Mouse (Mus musculus): ENCODE data around the gene Atxn1. TPM values are rescaled to one million over a fixed set of nuclear protein-coding genes. Genes with fewer than 3 reads are reported as not detected.

The Atxn1 gene
- polyA plus RNA-seq, 1 experiment from 2014 or later: 5.3 TPM

DNA sequence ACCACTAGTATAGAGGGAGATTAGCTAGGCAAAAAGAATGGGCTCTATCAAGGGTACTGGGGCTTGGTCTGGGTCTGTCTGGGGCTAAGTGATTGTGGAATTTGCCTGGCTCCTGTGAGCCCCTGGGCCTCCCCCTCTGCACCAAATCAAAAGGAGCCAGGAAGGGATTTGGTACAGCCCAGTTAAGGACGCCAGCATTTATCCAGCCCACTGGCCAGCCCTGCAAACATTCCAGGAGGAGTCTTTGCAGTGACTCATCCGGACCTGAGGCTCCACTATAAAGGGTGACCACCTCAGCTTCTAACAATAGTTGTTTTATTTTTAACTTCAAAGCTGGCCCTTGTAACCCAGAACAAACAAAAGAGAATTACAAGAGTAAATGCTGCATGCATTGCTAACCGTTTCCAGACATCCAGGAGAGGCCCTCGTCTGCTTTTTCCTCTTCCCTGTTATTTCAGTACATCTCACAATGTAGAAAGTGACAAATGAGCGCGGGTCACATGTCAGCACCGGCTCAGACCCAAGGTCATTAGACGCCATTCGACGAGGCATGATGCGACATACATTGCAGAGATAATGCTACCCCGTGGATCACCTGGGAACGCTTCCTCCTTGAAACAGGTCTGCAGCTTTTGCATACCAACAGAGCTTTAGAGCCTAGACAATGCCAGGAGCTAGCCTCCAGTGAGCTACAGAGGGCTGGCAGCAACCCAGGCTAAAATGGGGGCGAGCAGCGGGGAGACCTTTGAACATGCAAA is 144.2 kb downstream of the Atxn1 start:
- H3K9ac ChIP-seq (ENCODE audit: low read depth, low read length): no peak overlapping the region
- no peaks in the 10 kb centered on the region for H3K36me3 ChIP-seq (ENCODE audit: control insufficient read depth, insufficient read depth, low read length)
- H3K4me1 ChIP-seq (ENCODE audit: control insufficient read depth, insufficient read depth, low read length): no peaks in the 10 kb centered on the region
- no peak overlapping the region for H3K27ac ChIP-seq (ENCODE audit: low read length)
- H3K27me3 ChIP-seq (replicated peaks; ENCODE audit: control insufficient read depth, insufficient read depth, low read length): no peaks in the 10 kb centered on the region
- 41% methylated on average over 15 of the region's 15 CpGs for WGBS
- peak; percentile 46; the same call in 1 of the 2 replicates for ATAC-seq
- H3K9me3 ChIP-seq (ENCODE audit: control insufficient read depth, low read length): no peaks in the 10 kb centered on the region
- no peak overlapping the region for H3K4me3 ChIP-seq (ENCODE audit: low read length)
- no peak overlapping the region for H3K4me2 ChIP-seq (ENCODE audit: low read depth, low read length)

DNA sequence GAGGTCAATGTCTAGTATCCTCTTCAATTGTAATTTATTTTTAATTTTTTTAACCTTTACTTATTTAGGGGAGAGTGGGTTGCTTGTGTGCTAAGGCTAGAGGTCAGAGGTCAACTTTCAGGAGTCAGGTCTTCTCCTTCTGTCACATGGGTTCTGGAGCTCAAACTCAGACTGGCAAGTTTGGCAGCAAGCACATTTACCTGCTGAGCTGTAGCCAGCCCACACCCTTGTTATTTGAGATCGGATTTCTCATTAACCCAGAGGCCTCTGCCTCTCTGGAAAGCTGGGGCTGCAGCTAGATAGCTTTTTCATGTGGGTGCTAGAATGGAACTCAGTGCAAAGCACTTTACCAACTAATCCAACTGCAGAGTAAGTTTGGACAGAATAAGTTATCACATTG is 148.1 kb downstream of the Atxn1 start:
- ATAC-seq: no peak; the same call in 1 of the 2 replicates
- Histone ChIP-seq H3K36me3 (ENCODE audit: control insufficient read depth, insufficient read depth, low read length) (no peaks in the 10 kb centered on the region), H3K4me1 (ENCODE audit: control insufficient read depth, insufficient read depth, low read length) (no peaks in the 10 kb centered on the region), H3K9ac (ENCODE audit: low read depth, low read length) (no peak overlapping the region), H3K27ac (ENCODE audit: low read length) (no peak overlapping the region), H3K4me3 (ENCODE audit: low read length) (no peak overlapping the region), H3K9me3 (ENCODE audit: control insufficient read depth, low read length) (no peaks in the 10 kb centered on the region), H3K27me3 (replicated peaks; ENCODE audit: control insufficient read depth, insufficient read depth, low read length) (no peaks in the 10 kb centered on the region), H3K4me2 (ENCODE audit: low read depth, low read length) (no peak overlapping the region)
- 46% methylated on average over 1 of the region's 1 CpGs for WGBS

DNA sequence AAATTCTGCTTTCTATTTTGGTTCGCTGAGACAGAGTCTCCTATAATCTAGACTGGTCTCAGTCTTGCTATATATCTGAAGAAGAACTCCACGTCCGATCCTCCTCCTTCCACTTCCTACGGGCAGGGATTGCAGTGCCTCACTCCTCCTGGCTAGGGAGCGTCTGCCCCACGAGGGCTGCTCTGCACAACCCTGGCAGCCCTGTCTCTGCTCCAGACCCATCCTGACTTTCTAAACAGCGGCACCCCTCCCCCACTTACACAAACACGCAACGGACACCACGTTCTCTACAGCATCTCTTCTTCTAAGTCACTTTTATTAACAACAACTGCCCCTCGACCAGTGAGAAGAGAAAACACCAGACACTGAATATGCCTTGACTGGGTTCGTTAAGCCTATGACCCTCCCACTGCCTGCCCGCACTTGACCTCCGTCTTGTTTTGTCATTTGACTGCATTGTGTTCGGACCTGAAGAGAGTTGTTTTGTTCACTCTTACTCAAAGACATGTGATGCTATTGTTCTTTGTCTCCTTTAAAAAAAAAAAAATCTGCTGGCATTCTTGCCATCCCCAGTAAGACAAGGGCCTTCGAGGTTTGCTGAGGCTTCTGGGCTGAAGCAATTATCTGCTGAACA is 154.9 kb downstream of the Atxn1 start:
- H3K36me3 ChIP-seq (ENCODE audit: control insufficient read depth, insufficient read depth, low read length): no peaks in the 10 kb centered on the region
- no peak overlapping the region for H3K4me3 ChIP-seq (ENCODE audit: low read length)
- H3K9ac ChIP-seq (ENCODE audit: low read depth, low read length): 0 out of 2 replicates have a peak overlapping the region, but pooled peaks have one; percentile 8
- 40% methylated on average over 16 of the region's 16 CpGs for WGBS
- H3K9me3 ChIP-seq (ENCODE audit: control insufficient read depth, low read length): no peaks in the 10 kb centered on the region
- H3K27ac ChIP-seq (ENCODE audit: low read length): no peak overlapping the region
- no peak for ATAC-seq
- H3K27me3 ChIP-seq (replicated peaks; ENCODE audit: control insufficient read depth, insufficient read depth, low read length): no peaks in the 10 kb centered on the region
- peaks cover 4% of the 10 kb centered on the region; the same call in 1 of the 2 replicates for H3K4me1 ChIP-seq (ENCODE audit: control insufficient read depth, insufficient read depth, low read length)
- no peak overlapping the region for H3K4me2 ChIP-seq (ENCODE audit: low read depth, low read length)

DNA sequence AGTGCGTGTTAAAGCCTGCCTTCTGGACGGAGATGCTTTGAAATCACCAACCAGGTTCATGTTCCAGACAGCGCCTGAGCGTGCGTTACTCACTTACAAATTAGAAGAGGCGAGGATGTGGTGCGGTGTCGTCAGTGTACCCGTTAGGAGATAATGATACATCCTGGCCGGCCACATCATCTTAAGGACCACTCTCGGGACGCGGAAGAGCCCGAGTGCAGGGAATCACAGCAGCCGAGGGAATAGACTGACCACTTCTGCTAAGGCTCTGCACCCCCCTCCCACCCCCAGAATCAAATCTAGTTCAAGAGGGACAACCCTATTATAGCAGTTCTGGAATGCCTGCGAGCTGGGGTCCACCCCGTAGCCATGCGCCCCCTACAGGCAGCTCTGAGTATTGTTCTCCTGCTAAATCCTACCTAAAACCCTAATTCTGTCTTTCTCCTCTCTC is 157.2 kb downstream of the Atxn1 start:
- ATAC-seq: no peak
- Histone ChIP-seq H3K9ac (ENCODE audit: low read depth, low read length) (no peak overlapping the region), H3K4me1 (ENCODE audit: control insufficient read depth, insufficient read depth, low read length) (peaks cover 4% of the 10 kb centered on the region; the same call in 1 of the 2 replicates), H3K4me2 (ENCODE audit: low read depth, low read length) (no peak overlapping the region), H3K27ac (ENCODE audit: low read length) (no peak overlapping the region), H3K9me3 (ENCODE audit: control insufficient read depth, low read length) (no peaks in the 10 kb centered on the region), H3K27me3 (replicated peaks; ENCODE audit: control insufficient read depth, insufficient read depth, low read length) (no peaks in the 10 kb centered on the region), H3K36me3 (ENCODE audit: control insufficient read depth, insufficient read depth, low read length) (no peaks in the 10 kb centered on the region), H3K4me3 (ENCODE audit: low read length) (no peak overlapping the region)
- 56% methylated on average over 18 of the region's 18 CpGs for WGBS

DNA sequence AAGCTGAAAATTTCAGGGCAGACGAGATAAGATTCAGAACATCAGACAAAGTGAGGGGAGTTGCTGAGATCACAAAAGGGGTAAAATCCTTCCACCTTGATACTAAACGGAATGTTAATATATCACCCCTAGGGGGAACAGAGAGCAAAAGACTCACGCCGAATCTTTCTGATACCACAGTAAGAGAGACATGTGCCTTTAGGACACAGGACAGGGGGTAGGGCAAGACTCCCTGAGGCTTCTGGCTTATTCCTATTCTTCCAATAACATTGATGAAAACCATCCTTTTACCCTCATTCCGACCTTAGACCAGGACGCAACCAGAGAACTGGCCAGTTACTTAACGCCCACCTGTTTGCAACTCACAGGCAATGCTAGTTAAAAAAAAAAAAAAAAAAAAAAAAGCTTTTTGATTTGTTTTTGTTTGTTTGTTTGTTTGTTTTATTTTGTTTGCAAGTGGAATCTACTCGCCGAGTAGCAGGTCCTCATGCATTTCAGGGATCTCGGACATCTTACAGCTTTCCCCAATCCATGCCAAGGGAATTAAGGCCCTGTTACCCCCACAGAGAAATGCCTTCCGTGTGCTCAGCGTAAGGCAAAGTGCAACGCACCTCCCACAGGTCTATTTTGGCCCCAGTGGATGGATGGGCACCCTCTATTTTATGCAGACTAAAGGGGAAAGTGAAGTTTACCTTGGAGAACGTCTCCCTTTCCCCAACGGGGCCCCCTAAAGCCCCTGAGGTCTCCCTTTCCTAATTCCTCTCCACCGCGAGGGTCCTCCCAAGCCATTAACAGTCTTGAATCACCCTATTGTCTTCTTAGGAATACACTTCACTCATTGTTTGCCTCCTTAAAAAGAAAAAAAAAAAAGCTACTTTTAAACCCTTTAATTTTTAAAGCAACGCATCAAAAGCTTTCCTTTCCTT is 157.9 kb downstream of the Atxn1 start:
- Histone ChIP-seq H3K9ac (ENCODE audit: low read depth, low read length) (no peak overlapping the region), H3K9me3 (ENCODE audit: control insufficient read depth, low read length) (no peaks in the 10 kb centered on the region), H3K27ac (ENCODE audit: low read length) (no peak overlapping the region), H3K4me3 (ENCODE audit: low read length) (no peak overlapping the region), H3K27me3 (replicated peaks; ENCODE audit: control insufficient read depth, insufficient read depth, low read length) (no peaks in the 10 kb centered on the region), H3K36me3 (ENCODE audit: control insufficient read depth, insufficient read depth, low read length) (no peaks in the 10 kb centered on the region), H3K4me2 (ENCODE audit: low read depth, low read length) (no peak overlapping the region), H3K4me1 (ENCODE audit: control insufficient read depth, insufficient read depth, low read length) (peaks cover 4% of the 10 kb centered on the region; the same call in 1 of the 2 replicates)
- WGBS: 64% methylated on average over 18 of the region's 18 CpGs
- no peak for ATAC-seq

DNA sequence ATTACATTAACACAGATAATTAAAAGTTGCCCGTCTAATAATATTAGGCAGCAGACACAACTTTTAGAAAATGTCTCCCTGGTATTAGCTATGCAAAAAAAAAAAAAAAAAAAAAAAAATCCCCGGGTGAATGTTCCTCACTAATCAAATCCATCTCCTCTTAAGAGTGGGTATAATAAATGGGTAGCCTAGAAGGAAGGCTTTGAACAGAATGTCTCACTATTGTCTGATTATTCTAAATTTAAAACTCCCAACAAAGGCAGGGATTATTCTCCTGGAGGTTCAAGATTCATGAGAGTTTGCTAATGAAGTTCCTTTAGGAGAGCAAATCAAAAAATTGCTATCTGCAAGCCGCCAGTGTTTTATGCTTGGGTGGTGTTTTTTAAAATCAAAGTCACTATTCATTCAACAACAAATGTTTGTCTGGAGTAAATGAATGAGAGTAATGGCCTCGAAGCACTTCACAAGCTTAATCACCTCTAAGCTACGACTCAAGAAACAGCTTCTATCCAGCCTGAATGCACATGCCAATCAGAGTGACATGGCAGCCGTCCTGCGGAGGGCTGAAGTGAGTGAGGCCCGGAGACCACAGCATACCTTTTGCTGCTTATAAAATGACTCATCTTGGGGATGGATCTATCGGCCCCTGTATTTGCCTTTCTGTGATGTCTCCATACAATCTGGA is 158.8 kb downstream of the Atxn1 start:
- Histone ChIP-seq H3K27ac (ENCODE audit: low read length) (no peak overlapping the region), H3K9me3 (ENCODE audit: control insufficient read depth, low read length) (no peaks in the 10 kb centered on the region), H3K27me3 (replicated peaks; ENCODE audit: control insufficient read depth, insufficient read depth, low read length) (no peaks in the 10 kb centered on the region), H3K4me2 (ENCODE audit: low read depth, low read length) (no peak overlapping the region), H3K4me1 (ENCODE audit: control insufficient read depth, insufficient read depth, low read length) (peaks cover 4% of the 10 kb centered on the region; the same call in 1 of the 2 replicates), H3K4me3 (ENCODE audit: low read length) (no peak overlapping the region), H3K9ac (ENCODE audit: low read depth, low read length) (no peak overlapping the region), H3K36me3 (ENCODE audit: control insufficient read depth, insufficient read depth, low read length) (no peaks in the 10 kb centered on the region)
- ATAC-seq: no peak
- 56% methylated on average over 9 of the region's 9 CpGs for WGBS

DNA sequence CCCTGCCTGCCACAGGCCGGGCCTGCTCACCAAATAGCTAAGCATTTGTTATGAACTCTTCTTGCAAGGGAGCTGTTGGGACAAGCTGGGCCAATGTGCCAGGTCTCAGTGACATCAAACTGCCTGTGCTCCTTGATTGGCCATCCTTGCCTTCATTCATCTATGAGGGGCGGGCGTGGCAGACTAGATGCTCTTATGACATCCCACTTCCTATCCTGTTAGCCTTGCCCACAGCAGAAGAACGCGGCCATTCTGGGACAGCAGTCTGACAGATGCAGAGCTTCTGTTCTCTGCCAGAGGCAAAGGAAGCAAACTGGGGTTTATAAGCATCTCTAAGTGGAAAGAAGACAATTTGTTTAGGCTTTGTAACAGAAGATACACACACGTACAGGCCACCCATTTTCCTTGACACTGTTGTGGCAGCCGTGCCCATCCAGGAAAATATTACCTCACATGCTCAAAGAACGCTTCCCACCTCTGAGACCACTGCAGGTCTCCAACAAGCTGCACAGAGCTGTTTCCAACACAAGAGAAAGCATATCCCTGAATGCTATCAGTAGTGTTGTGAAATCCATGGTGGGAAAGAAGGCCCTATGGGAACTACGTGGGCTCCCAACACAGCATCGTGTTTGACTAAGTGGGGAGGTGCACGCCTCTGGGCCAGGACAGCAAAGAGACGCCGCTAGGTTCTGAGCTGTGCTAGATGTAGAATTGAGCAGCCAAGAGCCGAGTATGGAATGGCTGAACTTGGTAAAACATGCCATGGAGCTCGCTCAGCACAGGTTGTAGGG is 162.0 kb downstream of the Atxn1 start:
- no peak overlapping the region for H3K9ac ChIP-seq (ENCODE audit: low read depth, low read length)
- no peaks in the 10 kb centered on the region for H3K9me3 ChIP-seq (ENCODE audit: control insufficient read depth, low read length)
- ATAC-seq: no peak

DNA sequence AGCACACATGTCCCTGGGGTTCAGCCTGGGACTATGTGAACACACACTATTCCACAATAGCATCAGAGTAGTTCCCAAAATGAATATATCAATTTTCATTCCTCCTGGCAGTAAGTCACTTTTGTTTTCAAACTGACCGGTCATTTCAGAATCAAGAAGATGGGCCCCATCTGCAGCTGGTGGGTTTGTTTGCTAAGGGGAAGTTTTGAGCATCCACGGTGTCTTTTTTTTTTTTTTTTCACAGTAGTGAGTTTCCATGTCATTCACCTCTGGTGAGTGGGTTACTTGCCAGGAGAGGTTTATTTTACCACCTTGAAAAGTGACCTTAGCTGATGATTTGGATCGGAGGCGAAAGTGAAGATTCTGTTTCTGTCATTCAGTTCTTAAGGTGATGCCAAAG is 166.6 kb downstream of the Atxn1 start:
- Histone ChIP-seq H3K4me3 (ENCODE audit: low read length) (no peak overlapping the region), H3K9me3 (ENCODE audit: control insufficient read depth, low read length) (peaks cover 3% of the 10 kb centered on the region; the same call in 1 of the 2 replicates), H3K36me3 (ENCODE audit: control insufficient read depth, insufficient read depth, low read length) (no peaks in the 10 kb centered on the region), H3K27ac (ENCODE audit: low read length) (no peak overlapping the region), H3K4me1 (ENCODE audit: control insufficient read depth, insufficient read depth, low read length) (no peaks in the 10 kb centered on the region; the same call in 1 of the 2 replicates), H3K4me2 (ENCODE audit: low read depth, low read length) (no peak overlapping the region), H3K27me3 (replicated peaks; ENCODE audit: control insufficient read depth, insufficient read depth, low read length) (no peaks in the 10 kb centered on the region), H3K9ac (ENCODE audit: low read depth, low read length) (no peak overlapping the region)
- 85% methylated on average over 4 of the region's 4 CpGs for WGBS
- ATAC-seq: no peak

More for the DNA sequence above, 162.0 kb downstream of the Atxn1 start:
- no peaks in the 10 kb centered on the region for H3K4me1 ChIP-seq (ENCODE audit: control insufficient read depth, insufficient read depth, low read length)
- H3K4me2 ChIP-seq (ENCODE audit: low read depth, low read length): no peak overlapping the region
- 86% methylated on average over 15 of the region's 15 CpGs for WGBS
- H3K27me3 ChIP-seq (replicated peaks; ENCODE audit: control insufficient read depth, insufficient read depth, low read length): no peaks in the 10 kb centered on the region
- H3K27ac ChIP-seq (ENCODE audit: low read length): no peak overlapping the region
- H3K36me3 ChIP-seq (ENCODE audit: control insufficient read depth, insufficient read depth, low read length): no peaks in the 10 kb centered on the region
- H3K4me3 ChIP-seq (ENCODE audit: low read length): no peak overlapping the region
